Mouse (Mus musculus) testis, adult 2 months (tissue): Measurements from ENCODE around the gene Ushbp1.
"Not testable (repeated sequence)": the region's sequence is repeated elsewhere in the genome, so short reads cannot be mapped to it uniquely, and the experiment has no call there.

Experiments used
- CTCF ChIP-seq: fragments of 200-500 bp; IDR thresholded peaks from 2 replicates; pipeline ENCODE4 v1.5.1; 2012; ENCODE audit warnings: low read depth, mild to moderate bottlenecking, inconsistent platforms, low read length, moderate library complexity; ENCODE audit not compliant: control insufficient read depth, insufficient read depth, insufficient replicate concordance
- POLR2A ChIP-seq: fragments of 200-500 bp; IDR thresholded peaks from 2 replicates; pipeline ENCODE4 v1.6.1; 2012; ENCODE audit warnings: low read depth, mild to moderate bottlenecking, inconsistent platforms, low read length, moderate library complexity; ENCODE audit not compliant: control insufficient read depth

DNA sequence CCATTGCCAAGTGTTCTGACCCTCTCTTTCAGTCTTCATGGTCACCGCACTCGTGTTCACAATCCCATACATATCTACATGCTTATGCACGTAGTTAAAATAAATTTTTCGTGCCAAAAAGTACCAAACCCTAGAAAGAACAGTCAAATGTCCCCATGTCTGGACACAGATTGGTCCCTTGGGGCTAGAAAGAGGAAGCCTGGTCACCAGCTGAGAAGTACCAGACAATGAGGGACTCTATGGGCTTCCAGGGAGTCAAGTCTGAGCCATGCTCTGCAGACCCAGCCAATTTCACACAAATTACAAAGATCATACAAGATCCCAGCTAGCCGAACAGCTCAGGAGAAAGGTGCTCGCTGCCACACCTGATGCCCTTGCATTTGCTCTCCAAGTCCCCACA, 57.8 kb downstream of the Ushbp1 start:
- TF ChIP-seq CTCF, POLR2A: not testable (repeated sequence)
